Mouse (Mus musculus): ENCODE measurements around the gene Ttc28. TPM values are rescaled to one million over a fixed set of nuclear protein-coding genes. Genes with fewer than 3 reads are reported as not detected.

Gene Ttc28
- polyA plus RNA-seq, 1 experiment from 2014 or later: 3.5 TPM

DNA sequence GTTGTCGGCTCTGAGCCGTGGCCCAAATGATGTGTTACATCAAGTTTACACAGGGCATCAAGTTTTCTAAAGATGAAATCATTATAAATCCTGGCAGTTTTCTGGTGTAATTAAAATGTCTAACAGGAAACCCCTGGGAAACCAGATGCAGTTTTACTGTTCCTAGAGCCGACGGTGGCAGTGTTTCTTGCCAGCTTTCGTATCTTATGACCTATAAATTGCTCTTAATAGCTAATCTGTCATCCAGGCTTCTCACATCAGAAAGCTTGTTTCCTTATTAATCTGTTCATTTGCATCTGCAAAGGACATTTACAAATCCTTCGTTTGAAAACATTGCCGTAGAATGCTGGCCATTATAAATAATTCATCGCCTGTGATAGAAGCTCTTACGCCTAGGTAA lies 296.2 kb downstream of the Ttc28 start:
- H3K4me3 ChIP-seq (ENCODE audit: low read depth, low read length): no peak overlapping the region
- no peaks in the 10 kb centered on the region for H3K9me3 ChIP-seq (ENCODE audit: control insufficient read depth, low read length)
- DNase-seq (ENCODE audit: low spot score) (no peak), ATAC-seq (ENCODE audit: low FRiP score, low TSS enrichment) (no peak)
- H3K27ac ChIP-seq (replicated peaks): no peak overlapping the region
- peaks cover 4% of the 10 kb centered on the region; the same call in 1 of the 2 replicates for H3K4me1 ChIP-seq (replicated peaks; ENCODE audit: control insufficient read depth, insufficient read depth)
- no peaks in the 10 kb centered on the region for H3K36me3 ChIP-seq (ENCODE audit: control insufficient read depth, insufficient read depth, low read length)
- 52% methylated on average over 9 of the region's 9 CpGs for WGBS
- no peaks in the 10 kb centered on the region for H3K27me3 ChIP-seq (ENCODE audit: control insufficient read depth, insufficient read depth, low read length)
- no peak for TF ChIP-seq EP300 (optimal IDR thresholded peaks at IDR 0.05)
- TF ChIP-seq CTCF (IDR thresholded peaks at IDR 0.05; ENCODE audit: low read depth): no peak
- no peak overlapping the region for H3K9ac ChIP-seq (ENCODE audit: low read length)
- no peak overlapping the region for H3K4me2 ChIP-seq (replicated peaks; ENCODE audit: low read depth)

DNA sequence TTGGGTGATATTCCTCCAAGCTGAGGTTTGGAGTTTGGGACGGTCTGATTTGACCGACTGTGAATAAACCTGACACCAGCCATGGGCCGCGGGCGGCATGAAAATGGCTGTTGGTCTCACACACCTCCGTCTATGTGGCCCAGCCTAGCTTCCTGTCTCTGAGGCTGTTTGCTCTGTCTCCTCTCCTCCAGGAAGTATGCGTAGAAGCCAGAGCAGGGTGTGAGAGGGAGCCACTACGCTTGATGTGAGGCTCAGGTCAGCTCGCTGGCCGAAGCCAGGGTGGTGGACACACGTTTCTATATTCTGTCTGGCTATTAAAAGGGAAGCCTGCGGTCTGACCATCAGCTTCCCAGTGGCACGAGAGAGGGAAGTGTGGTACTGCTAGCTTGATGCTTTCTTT lies 296.8 kb downstream of the Ttc28 start:
- H3K27ac ChIP-seq (replicated peaks): no peak overlapping the region

DNA sequence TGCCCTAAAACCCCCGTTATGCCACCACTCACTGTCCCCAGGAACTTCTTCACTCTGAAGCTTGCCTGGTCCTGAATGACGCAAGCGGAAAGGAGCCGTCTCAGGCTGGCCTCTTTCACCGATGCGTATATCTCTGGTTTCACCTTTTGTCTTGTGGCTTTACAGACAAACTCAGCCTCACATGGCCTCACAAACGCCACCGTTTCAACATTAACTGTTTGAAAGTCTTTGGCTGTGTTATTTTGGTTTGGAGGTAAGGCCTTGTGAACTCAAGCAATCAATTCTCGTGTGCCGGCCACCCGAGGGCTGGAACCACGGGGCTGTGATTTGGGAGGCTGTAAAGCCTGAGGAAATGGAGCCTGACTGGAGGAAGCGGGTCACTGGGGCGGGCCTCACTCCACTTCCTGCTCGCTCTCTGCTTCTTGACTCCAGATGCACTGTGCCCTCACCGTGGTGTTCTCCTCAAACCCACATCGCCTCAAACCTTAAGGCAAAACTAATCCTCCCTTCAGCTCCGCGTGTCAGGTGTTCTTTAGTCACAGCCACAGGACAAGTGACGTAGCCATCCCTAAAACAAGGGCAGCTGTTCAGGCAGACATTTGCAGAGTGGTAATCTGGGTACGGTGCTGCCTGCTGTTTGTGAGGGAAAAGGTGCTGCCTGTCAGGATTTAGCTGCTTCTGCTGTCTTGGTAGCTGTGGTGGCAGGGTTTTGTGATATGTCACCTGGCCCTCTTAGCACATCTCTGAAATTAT lies 298.9 kb downstream of the Ttc28 start:
- 48% methylated on average over 21 of the region's 21 CpGs for WGBS
- ATAC-seq (ENCODE audit: low FRiP score, low TSS enrichment) (no peak), DNase-seq (ENCODE audit: low spot score) (no peak)
- no peak overlapping the region for H3K9ac ChIP-seq (ENCODE audit: low read length)
- H3K9me3 ChIP-seq (ENCODE audit: control insufficient read depth, low read length): no peaks in the 10 kb centered on the region
- TF ChIP-seq CTCF (IDR thresholded peaks at IDR 0.05; ENCODE audit: low read depth) (no peak), EP300 (optimal IDR thresholded peaks at IDR 0.05) (no peak)
- peaks cover 4% of the 10 kb centered on the region; the same call in 1 of the 2 replicates for H3K4me1 ChIP-seq (replicated peaks; ENCODE audit: control insufficient read depth, insufficient read depth)
- no peaks in the 10 kb centered on the region for H3K36me3 ChIP-seq (ENCODE audit: control insufficient read depth, insufficient read depth, low read length)
- peak overlapping the region; percentile 8; the same call in 1 of the 2 replicates for H3K4me2 ChIP-seq (replicated peaks; ENCODE audit: low read depth)
- H3K27me3 ChIP-seq (ENCODE audit: control insufficient read depth, insufficient read depth, low read length): no peaks in the 10 kb centered on the region
- no peak overlapping the region for H3K27ac ChIP-seq (replicated peaks)
- H3K4me3 ChIP-seq (ENCODE audit: low read depth, low read length): no peak overlapping the region

More for the DNA sequence above, 296.8 kb downstream of the Ttc28 start:
- H3K27me3 ChIP-seq (ENCODE audit: control insufficient read depth, insufficient read depth, low read length): no peaks in the 10 kb centered on the region
- peaks cover 4% of the 10 kb centered on the region; the same call in 1 of the 2 replicates for H3K4me1 ChIP-seq (replicated peaks; ENCODE audit: control insufficient read depth, insufficient read depth)
- WGBS: 75% methylated on average over 13 of the region's 13 CpGs
- ATAC-seq (ENCODE audit: low FRiP score, low TSS enrichment) (no peak), DNase-seq (ENCODE audit: low spot score) (no peak)
- no peak overlapping the region for H3K4me3 ChIP-seq (ENCODE audit: low read depth, low read length)
- H3K9ac ChIP-seq (ENCODE audit: low read length): no peak overlapping the region
- no peak overlapping the region for H3K4me2 ChIP-seq (replicated peaks; ENCODE audit: low read depth)
- no peaks in the 10 kb centered on the region for H3K9me3 ChIP-seq (ENCODE audit: control insufficient read depth, low read length)
- H3K36me3 ChIP-seq (ENCODE audit: control insufficient read depth, insufficient read depth, low read length): no peaks in the 10 kb centered on the region
- TF ChIP-seq EP300 (optimal IDR thresholded peaks at IDR 0.05): no peak
- no peak for TF ChIP-seq CTCF (IDR thresholded peaks at IDR 0.05; ENCODE audit: low read depth)

DNA sequence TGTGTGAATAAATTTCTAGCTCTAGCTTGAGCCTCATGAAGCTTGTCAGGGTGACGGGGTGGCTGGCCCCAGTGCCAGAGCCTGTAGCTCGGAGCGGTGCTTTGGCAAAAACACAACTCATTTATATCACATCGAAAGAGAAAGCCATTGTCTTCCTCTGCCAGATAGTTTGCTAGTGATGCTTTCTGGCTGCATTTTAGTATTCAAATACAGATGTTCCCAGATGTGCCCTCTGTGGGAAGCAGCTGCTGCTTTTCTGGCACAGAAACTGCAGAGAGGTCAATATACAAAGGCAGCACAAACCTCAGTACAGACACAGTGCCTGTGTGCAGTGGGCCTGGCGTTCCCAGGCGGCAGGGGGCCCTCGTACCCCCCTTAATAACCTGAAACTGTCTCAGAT lies 300.0 kb downstream of the Ttc28 start:
- no peaks in the 10 kb centered on the region for H3K27me3 ChIP-seq (ENCODE audit: control insufficient read depth, insufficient read depth, low read length)

DNA sequence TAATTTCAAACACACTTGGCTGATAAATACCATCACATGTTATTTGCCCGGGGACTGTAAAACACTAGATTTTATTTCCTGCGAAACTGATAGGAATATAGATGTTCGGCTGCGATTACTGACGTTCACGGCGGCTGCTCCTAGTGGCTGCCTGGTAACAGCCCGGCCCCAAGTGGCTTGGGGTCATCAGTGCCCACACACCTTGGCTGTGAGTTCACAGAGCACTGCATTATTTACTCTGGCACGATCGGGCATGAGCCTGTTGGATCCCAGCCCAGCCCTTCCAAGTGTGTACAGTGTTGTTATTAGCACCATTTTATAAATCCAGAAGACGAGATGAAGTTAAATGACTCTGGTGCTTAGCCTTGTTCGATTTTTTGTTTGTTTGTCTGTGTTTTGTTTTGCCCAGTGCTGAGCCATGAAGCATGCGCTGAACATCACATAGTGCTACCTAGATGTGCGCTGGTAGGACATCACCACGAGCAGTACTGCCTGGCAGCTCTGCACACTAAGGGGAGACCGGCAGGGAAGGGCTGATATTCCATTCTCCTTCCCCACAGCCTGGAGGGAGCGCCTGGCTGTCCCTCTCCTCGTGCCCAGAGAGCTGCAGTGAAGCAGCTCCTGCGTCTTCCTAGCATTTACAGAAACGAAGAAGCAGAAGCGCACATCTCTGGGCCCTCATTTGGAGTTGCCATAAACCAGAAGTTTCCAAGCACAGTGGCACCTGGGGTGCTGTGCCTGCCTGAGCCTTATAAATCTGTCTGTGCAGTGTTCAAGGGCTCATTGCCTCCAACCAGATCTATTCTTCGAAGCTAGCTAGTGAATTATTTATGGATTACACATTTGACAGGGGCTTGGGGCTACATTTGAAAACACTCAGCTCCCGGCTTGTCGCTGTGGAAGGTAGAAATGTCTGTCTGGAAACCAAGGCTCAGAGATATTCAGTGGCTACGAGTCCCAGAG lies 300.8 kb downstream of the Ttc28 start:
- H3K4me1 ChIP-seq (replicated peaks; ENCODE audit: control insufficient read depth, insufficient read depth): peaks cover 4% of the 10 kb centered on the region; the same call in 1 of the 2 replicates
- 0 out of 2 replicates have a peak overlapping the region, but pooled peaks have one; percentile 13 for H3K9ac ChIP-seq (ENCODE audit: low read length)
- no peaks in the 10 kb centered on the region for H3K9me3 ChIP-seq (ENCODE audit: control insufficient read depth, low read length)
- WGBS: 37% methylated on average over 25 of the region's 25 CpGs
- peak; percentile 61 for DNase-seq (ENCODE audit: low spot score)
- no peak overlapping the region for H3K4me3 ChIP-seq (ENCODE audit: low read depth, low read length)
- H3K27me3 ChIP-seq (ENCODE audit: control insufficient read depth, insufficient read depth, low read length): no peaks in the 10 kb centered on the region
- ATAC-seq (ENCODE audit: low FRiP score, low TSS enrichment): peak; percentile 59; the same call in 1 of the 2 replicates
- H3K27ac ChIP-seq (replicated peaks): no peak overlapping the region
- H3K4me2 ChIP-seq (replicated peaks; ENCODE audit: low read depth): peak overlapping the region; percentile 12
- no peaks in the 10 kb centered on the region for H3K36me3 ChIP-seq (ENCODE audit: control insufficient read depth, insufficient read depth, low read length)
- no peak for TF ChIP-seq CTCF (IDR thresholded peaks at IDR 0.05; ENCODE audit: low read depth)
- TF ChIP-seq EP300 (optimal IDR thresholded peaks at IDR 0.05): no peak

More for the DNA sequence above, 300.0 kb downstream of the Ttc28 start:
- ATAC-seq (ENCODE audit: low FRiP score, low TSS enrichment): no peak
- H3K9ac ChIP-seq (ENCODE audit: low read length): no peak overlapping the region
- H3K4me2 ChIP-seq (replicated peaks; ENCODE audit: low read depth): peak overlapping the region; percentile 12; the same call in 1 of the 2 replicates
- no peak for TF ChIP-seq EP300 (optimal IDR thresholded peaks at IDR 0.05)
- no peak for TF ChIP-seq CTCF (IDR thresholded peaks at IDR 0.05; ENCODE audit: low read depth)
- H3K4me1 ChIP-seq (replicated peaks; ENCODE audit: control insufficient read depth, insufficient read depth): peaks cover 4% of the 10 kb centered on the region; the same call in 1 of the 2 replicates
- no peaks in the 10 kb centered on the region for H3K9me3 ChIP-seq (ENCODE audit: control insufficient read depth, low read length)
- no peak overlapping the region for H3K4me3 ChIP-seq (ENCODE audit: low read depth, low read length)
- H3K27ac ChIP-seq (replicated peaks): no peak overlapping the region
- no peak for DNase-seq (ENCODE audit: low spot score)
- H3K36me3 ChIP-seq (ENCODE audit: control insufficient read depth, insufficient read depth, low read length): no peaks in the 10 kb centered on the region
- 35% methylated on average over 7 of the region's 7 CpGs for WGBS

Data from stomach, postnatal 0 days (tissue).